Comparison of ENCODE assay signal across 8 mouse cellular contexts in the genomic region with DNA sequence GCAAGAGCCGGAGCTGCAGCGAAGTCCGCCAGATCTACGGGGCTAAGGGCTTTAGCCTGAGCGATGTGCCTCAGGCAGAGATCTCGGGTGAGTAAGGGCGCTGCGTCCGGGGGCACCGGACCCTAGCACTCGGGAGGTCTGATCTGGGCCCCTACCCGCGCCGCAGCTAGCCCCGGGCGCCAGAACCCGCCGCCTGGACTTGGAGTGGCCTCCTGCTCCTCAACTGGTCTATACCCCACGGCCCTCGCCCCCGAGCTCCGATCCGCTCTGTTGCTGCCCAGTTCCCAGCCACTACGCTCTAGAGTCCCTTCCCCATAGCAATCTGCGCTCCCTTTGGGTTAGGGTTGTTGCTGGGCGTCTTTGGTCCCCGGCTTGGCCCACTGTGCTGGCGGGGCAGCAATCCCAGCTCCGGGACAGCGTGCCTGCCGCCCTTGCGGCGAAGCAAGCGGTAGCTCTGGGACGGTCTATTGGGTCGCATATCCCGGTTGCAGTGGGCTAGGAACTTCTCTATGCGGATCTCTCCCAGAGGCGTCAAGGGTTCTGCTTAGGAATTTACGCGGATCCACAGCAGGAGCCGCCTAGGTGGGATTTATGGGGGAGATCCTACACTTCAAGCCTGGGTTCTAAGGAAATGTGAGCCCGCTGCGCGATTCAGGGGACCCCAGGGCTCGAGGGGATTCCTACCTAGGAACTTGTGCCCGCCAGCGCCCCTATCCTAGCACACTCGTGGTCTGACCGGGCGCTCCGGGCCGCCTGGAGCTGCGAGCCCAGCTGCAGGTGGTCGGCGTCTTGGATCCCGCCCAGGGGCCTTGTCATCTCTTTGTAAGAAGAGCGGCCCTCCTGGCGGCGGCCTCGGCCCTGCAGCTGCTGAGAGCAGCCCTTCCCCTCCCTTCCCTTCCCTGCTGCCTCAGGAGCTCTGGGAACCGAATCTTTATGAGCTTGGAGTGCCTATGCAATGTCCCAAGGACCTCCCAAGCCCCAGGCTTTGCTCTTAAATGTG. TPM values are rescaled to one million over a fixed set of nuclear protein-coding genes. Genes with fewer than 3 reads are reported as not detected.
DNase-seq lines count a peak whose midpoint lies in the region; ATAC-seq lines count a peak whose summit lies in the region.

No protein-coding gene starts in this region.

- under 1% methylated on average over 54 of the region's 62 CpGs for WGBS in hindbrain, embryonic 16.5 days
- under 1% methylated on average over 60 of the region's 62 CpGs for WGBS in limb, embryonic 15.5 days
- under 1% methylated on average over 62 of the region's 62 CpGs for WGBS in neural tube, embryonic 11.5 days

- peak; percentile 12; the same call in 1 of the 2 replicates for ATAC-seq in hindbrain, embryonic 16.5 days
- no peak for ATAC-seq in limb, embryonic 15.5 days (ENCODE audit: insufficient number of reproducible peaks, low FRiP score, low TSS enrichment, low read depth)
- ATAC-seq in neural tube, embryonic 11.5 days (ENCODE audit: insufficient read depth, low FRiP score, low TSS enrichment) = peak; percentile 33

- peaks cover 30% of the 10 kb centered on the region for H3K4me1 ChIP-seq in hindbrain, embryonic 16.5 days (ENCODE audit: control insufficient read depth, insufficient read depth, low read depth, low read length)
- peaks cover 35% of the 10 kb centered on the region for H3K4me1 ChIP-seq in limb, embryonic 15.5 days
- peaks cover 12% of the 10 kb centered on the region for H3K4me1 ChIP-seq in neural tube, embryonic 11.5 days (ENCODE audit: control insufficient read depth, insufficient read depth, low read length)

- intact Hi-C loops in left cerebral cortex, postnatal 14 days (cut with DNase I) = loop anchor here (5.0 to 10.0 kb wide), 2 partner anchors 218 to 310 kb away; a partner anchor contains a TSS

- H3K4me3 ChIP-seq in hindbrain, embryonic 16.5 days (ENCODE audit: low read length) = peak overlapping the region; percentile 92
- peak overlapping the region; percentile 65 for H3K4me3 ChIP-seq in limb, embryonic 15.5 days
- H3K4me3 ChIP-seq in neural tube, embryonic 11.5 days (ENCODE audit: low read depth, low read length) = peak overlapping the region; percentile 91

- 0 out of 2 replicates have a peak, but pooled peaks cover 5% of the 10 kb centered on the region for H3K36me3 ChIP-seq in hindbrain, embryonic 16.5 days (ENCODE audit: control insufficient read depth, insufficient read depth, low read length)
- no peaks in the 10 kb centered on the region; the same call in 1 of the 2 replicates for H3K36me3 ChIP-seq in limb, embryonic 15.5 days
- H3K36me3 ChIP-seq in neural tube, embryonic 11.5 days (ENCODE audit: control insufficient read depth, insufficient read depth, low read length) = no peaks in the 10 kb centered on the region

- peak overlapping the region; percentile 98 for H3K9ac ChIP-seq in hindbrain, embryonic 16.5 days (ENCODE audit: low read depth, low read length)
- peak overlapping the region; percentile 83 for H3K9ac ChIP-seq in limb, embryonic 15.5 days
- peak overlapping the region; percentile 96 for H3K9ac ChIP-seq in neural tube, embryonic 11.5 days (ENCODE audit: low read length)

- peak; percentile 60 to 73 for DNase-seq in left cerebral cortex, postnatal 14 days (ENCODE audit: low spot score in 2 of 2)
- no peak for DNase-seq in left cerebral cortex, adult 11 months (ENCODE audit: low spot score)
- peak; percentile 59 for DNase-seq in cerebellum, adult 8-10 months
- DNase-seq in forelimb bud, embryonic 11.5 days (ENCODE audit: low read depth, low spot score) = peak; percentile 86
- peak; percentile 83 for DNase-seq in neural tube, embryonic 11.5 days (ENCODE audit: low spot score)
- DNase-seq in thymus, postnatal 36 days = peak; percentile 37 to 41

- H3K27me3 ChIP-seq in hindbrain, embryonic 16.5 days (replicated peaks; ENCODE audit: control insufficient read depth, insufficient read depth, low read length) = 0 out of 2 replicates have a peak, but pooled peaks cover 5% of the 10 kb centered on the region
- H3K27me3 ChIP-seq in limb, embryonic 15.5 days = no peaks in the 10 kb centered on the region
- no peaks in the 10 kb centered on the region for H3K27me3 ChIP-seq in neural tube, embryonic 11.5 days (ENCODE audit: control insufficient read depth, insufficient read depth, low read length)

- H3K27ac ChIP-seq in hindbrain, embryonic 16.5 days (ENCODE audit: low read depth, low read length) = peak overlapping the region; percentile 95
- H3K27ac ChIP-seq in limb, embryonic 15.5 days = peak overlapping the region; percentile 93
- H3K27ac ChIP-seq in neural tube, embryonic 11.5 days (ENCODE audit: low read depth, low read length) = peak overlapping the region; percentile 83

- H3K4me2 ChIP-seq in hindbrain, embryonic 16.5 days (ENCODE audit: low read length) = peak overlapping the region; percentile 88
- H3K4me2 ChIP-seq in limb, embryonic 15.5 days = peak overlapping the region; percentile 88
- peak overlapping the region; percentile 66 for H3K4me2 ChIP-seq in neural tube, embryonic 11.5 days (ENCODE audit: low read depth)

- no peaks in the 10 kb centered on the region for H3K9me3 ChIP-seq in hindbrain, embryonic 16.5 days (ENCODE audit: control insufficient read depth, low read length)
- H3K9me3 ChIP-seq in limb, embryonic 15.5 days = no peaks in the 10 kb centered on the region
- no peaks in the 10 kb centered on the region for H3K9me3 ChIP-seq in neural tube, embryonic 11.5 days (ENCODE audit: control insufficient read depth, low read length)

RNA-seq across cellular contexts. Expression of a gene that starts 0.9 kb away (rescaled TPM):
- total RNA-seq in left cerebral cortex, postnatal 14 days (2021) = 10 to 100 TPM; 73.9 to 88.5 TPM
- polyA plus RNA-seq in hindbrain, embryonic 16.5 days (2015; fragmentation: Nextera tagmentation; extraction: Ambion mirVana) = 57.2 and 65.4 TPM in 2 replicates
- polyA plus RNA-seq in limb, embryonic 15.5 days (2015; fragmentation: Nextera tagmentation; extraction: Ambion mirVana) = 73.6 and 80.7 TPM in 2 replicates
- polyA plus RNA-seq in neural tube, embryonic 11.5 days (2014; fragmentation: Nextera tagmentation; extraction: Ambion mirVana) = 49.5 and 52.5 TPM in 2 replicates
